Mouse (Mus musculus) right cerebral cortex, postnatal 10 days (tissue): ENCODE results near the gene Dmac2.
A peak's percentile ranks its signal among the peaks of the same experiment; 100 is the strongest.
"Not testable (repeated sequence)": the region's sequence is repeated elsewhere in the genome, so short reads cannot be mapped to it uniquely, and the experiment has no call there.

Source experiments
- DNase-seq, 2 experiments: peaks; one replicate each; pipeline ENCODE4 v3.0.0; 2021; ENCODE audit warnings: low spot score in 2 of 2

Dmac2 gene

GRCm38 (mm10) chr7:25618865-25619721 is at the start of gene Dmac2:
Dmac2 (plus strand) TSS chr7:25619414.
- peak; percentile 97 for DNase-seq

- not testable (repeated sequence) for DNase-seq
Observed at GRCm38 (mm10) chr7:25573806-25574205, 45.4 kb upstream of the Dmac2 start.

- DNase-seq = no peak
Observed at GRCm38 (mm10) chr7:25575105-25575504, 44.1 kb upstream of the Dmac2 start.

- no peak for DNase-seq
Observed at GRCm38 (mm10) chr7:25575870-25576269, 43.3 kb upstream of the Dmac2 start.

- not testable (repeated sequence) for DNase-seq
Observed at GRCm38 (mm10) chr7:25576308-25576707, 42.9 kb upstream of the Dmac2 start.

GRCm38 (mm10) chr7:25576793-25577437 is 42.3 kb upstream of the Dmac2 start:
- DNase-seq = not testable (repeated sequence)

GRCm38 (mm10) chr7:25579441-25579840 is 39.8 kb upstream of the Dmac2 start:
- DNase-seq = no peak

- no peak for DNase-seq
Observed at GRCm38 (mm10) chr7:25582301-25582810, 36.9 kb upstream of the Dmac2 start.

- no peak for DNase-seq
Observed at GRCm38 (mm10) chr7:25584651-25585050, 34.6 kb upstream of the Dmac2 start.

GRCm38 (mm10) chr7:25585351-25586204 is 33.6 kb upstream of the Dmac2 start:
- no peak for DNase-seq

GRCm38 (mm10) chr7:25591226-25591625 is 28.0 kb upstream of the Dmac2 start:
- DNase-seq = no peak

- DNase-seq = no peak
Observed at GRCm38 (mm10) chr7:25593859-25594258, 25.4 kb upstream of the Dmac2 start.

GRCm38 (mm10) chr7:25599663-25600062 is 19.6 kb upstream of the Dmac2 start:
- peak; percentile 68 to 81 for DNase-seq

GRCm38 (mm10) chr7:25600666-25601065 is 18.5 kb upstream of the Dmac2 start:
- no peak for DNase-seq

GRCm38 (mm10) chr7:25601346-25601745 is 17.9 kb upstream of the Dmac2 start:
- DNase-seq = no peak

- DNase-seq = peak in 1 of 2 experiments; percentile 13
Observed at GRCm38 (mm10) chr7:25606625-25607063, 12.6 kb upstream of the Dmac2 start.

- DNase-seq = peak in 1 of 2 experiments; percentile 10
Observed at GRCm38 (mm10) chr7:25607196-25607595, 12.0 kb upstream of the Dmac2 start.

- peak in 1 of 2 experiments; percentile 14 for DNase-seq
Observed at GRCm38 (mm10) chr7:25610056-25610455, 9.2 kb upstream of the Dmac2 start.

- DNase-seq = no peak
Observed at GRCm38 (mm10) chr7:25611501-25611900, 7.7 kb upstream of the Dmac2 start.

- peak in 1 of 2 experiments; percentile 13 for DNase-seq
Observed at GRCm38 (mm10) chr7:25614086-25614485, 5.1 kb upstream of the Dmac2 start.

GRCm38 (mm10) chr7:25614831-25615705 is 4.1 kb upstream of the Dmac2 start:
- DNase-seq = peak in 1 of 2 experiments; percentile 20
